Mouse (Mus musculus) lung, postnatal 10 days (tissue): Measurements from ENCODE around the gene Hint2.

ENCODE experiments used
- DNase-seq: peaks from one replicate; pipeline ENCODE4 v3.0.0; 2021

The Hint2 gene

GRCm38 (mm10) chr4:43653161-43654015, 2.9 kb downstream of the Hint2 start, which contains the start of gene Spag8:
Spag8 (minus strand) TSS chr4:43653594.
- DNase-seq: peak; percentile 88

DNA sequence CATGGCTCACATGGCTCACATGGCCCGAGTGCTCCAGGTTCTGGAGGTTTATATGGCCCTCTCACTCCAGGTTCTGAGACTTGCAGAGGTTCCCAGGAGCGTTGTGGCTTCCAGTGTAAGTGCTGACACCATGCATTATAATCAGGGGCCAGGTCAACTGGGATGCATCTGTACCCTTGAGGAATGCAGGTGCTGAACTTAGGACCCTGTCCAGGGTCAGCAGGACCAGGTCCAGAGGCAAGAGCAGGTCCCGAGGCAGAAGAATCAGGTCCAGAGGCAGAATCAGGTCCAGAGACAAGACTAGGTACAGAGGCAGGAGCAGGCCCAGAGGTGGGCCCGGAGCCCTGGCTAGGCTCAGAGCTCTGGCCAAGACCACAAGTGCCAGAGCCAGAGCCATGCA, 3.5 kb downstream of the Hint2 start:
- no peak for DNase-seq

DNA sequence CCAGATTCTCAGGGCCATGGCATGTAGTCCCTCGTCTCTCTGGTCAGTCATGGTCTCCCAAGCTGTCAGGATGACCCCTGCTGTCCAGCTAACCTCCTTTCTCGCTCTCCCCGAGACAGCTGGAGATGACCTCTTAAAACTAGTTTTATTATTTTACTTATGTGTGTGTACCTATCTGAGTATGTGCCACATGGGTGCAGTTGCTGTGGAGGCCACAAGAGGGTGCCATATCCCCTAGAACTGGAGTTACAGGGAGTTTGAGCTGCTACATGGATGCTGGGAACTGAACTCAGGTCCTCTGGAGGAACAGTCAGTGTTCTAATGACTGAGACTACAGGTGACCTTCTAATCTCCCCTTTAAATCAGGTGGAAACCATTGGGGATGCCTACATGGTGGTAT, 6.5 kb downstream of the Hint2 start:
- no peak for DNase-seq

DNA sequence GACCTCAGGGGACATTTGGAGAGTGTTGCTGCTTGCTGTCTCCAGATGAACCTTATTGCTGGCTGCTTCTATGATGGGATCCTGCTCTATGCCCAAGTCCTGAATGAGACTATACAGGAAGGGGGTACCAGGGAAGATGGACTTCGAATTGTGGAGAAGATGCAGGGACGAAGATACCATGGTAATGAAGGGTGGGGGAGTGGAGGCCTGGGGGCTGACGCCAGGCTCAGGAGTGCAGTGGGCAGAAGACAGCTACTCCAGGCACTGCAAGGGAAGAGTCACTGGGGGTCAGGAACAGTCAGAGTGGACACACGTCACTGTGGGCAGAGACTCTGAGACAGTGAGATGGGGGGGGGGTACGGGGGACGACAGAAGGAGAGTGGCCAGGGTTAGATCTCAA, 15.8 kb downstream of the Hint2 start:
- DNase-seq: no peak

GRCm38 (mm10) chr4:43640076-43640475, 16.2 kb downstream of the Hint2 start:
- no peak for DNase-seq

- DNase-seq: no peak
These were observed 19.5 kb downstream of the Hint2 start for GRCm38 (mm10) chr4:43636751-43637150.

GRCm38 (mm10) chr4:43634621-43635374, 21.5 kb downstream of the Hint2 start:
- DNase-seq: no peak

GRCm38 (mm10) chr4:43633736-43634135, 22.5 kb downstream of the Hint2 start:
- DNase-seq: no peak

GRCm38 (mm10) chr4:43633296-43633695, 23.0 kb downstream of the Hint2 start:
- DNase-seq: no peak

GRCm38 (mm10) chr4:43631956-43632920, 24.0 kb downstream of the Hint2 start:
- DNase-seq: peak; percentile 36

GRCm38 (mm10) chr4:43631046-43631955, 25.0 kb downstream of the Hint2 start, which contains the start of gene Npr2:
Npr2 (plus strand) TSS chr4:43631935.
- DNase-seq: peak; percentile 72

DNA sequence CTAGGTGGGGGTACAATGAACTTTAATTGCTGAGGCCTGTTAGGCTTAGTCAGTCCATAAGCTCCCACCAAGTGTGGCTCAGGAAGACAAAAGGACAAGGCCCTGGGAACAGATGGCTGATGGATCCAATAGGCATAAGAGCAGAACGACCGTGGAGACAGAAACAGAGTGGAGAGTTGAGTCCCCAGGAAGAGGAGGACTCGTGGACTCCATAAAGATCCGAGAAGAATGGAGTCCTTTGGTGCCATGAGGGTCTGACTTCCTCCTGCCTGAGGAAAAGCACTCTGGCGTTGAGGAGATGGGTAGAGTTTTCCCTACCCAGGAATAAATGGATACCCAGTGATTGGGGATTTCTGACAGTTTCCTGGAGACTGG, 25.6 kb downstream of the Hint2 start:
- DNase-seq: no peak

- DNase-seq: peak; percentile 92
These were observed 26.2 kb downstream of the Hint2 start for GRCm38 (mm10) chr4:43630030-43630581.

GRCm38 (mm10) chr4:43629106-43629817, 27.0 kb downstream of the Hint2 start:
- DNase-seq: no peak

DNA sequence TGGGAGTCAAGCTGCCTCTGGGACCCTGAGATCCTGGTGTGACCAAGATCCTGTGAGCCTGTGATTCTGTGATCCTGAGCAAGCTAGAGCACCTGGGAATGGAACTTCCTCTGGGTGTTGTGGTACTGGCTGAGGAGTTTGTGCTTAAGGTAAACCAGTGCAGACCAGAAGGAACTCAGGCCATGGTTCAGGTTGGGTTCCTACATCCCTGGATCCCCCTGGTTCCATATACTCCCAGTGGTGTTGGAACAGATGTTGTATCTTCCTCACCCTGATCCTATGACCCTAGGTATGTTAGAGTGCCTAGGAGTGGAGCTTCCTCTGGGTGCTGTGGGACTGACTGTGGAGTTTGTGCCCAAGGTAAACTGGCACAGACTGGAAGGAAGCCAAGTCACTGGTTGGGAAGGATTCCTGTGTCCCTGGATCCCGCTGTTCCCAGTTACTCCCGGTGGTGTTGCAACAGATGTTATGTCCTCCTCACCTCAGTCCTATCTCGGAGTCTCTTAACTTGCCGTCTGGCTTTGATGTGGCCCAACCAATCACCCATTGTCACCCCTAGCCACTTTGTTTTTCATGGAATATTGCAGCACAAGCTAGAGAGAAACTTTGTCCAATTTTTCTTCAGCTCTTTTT, 36.0 kb downstream of the Hint2 start:
- DNase-seq: no peak

DNA sequence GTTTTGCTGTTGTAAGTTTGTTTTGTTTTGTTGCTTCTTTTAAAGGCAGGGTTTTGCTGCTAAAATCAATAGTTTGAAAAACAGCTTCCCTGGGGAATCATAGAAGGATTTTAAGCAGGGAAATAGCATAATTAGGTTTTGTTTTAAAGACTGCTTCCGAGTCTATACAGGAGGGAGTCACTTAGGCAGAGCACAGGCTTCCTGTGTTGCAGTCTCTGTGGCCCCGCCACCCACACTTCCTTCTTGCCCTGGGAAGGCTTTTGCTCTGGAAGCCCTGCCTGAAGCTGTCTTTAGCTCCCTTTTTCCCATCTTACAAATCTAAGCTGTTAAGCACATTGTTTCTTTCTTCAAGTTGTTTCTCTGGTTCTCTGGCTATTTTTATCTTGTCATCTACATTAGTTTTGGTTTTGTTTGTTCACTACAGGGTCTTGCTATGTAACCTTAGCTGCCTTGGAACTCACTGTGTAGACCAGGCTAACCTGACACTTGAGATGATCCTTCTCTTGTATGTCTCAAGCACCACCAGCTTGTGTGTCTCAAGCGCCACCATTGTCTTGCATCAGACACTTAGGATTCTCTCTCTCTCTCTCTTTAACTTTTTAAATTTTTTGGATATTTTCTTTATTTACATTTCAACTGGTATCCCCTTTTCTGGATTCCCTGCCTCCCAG, 43.1 kb downstream of the Hint2 start:
- DNase-seq: peak; percentile 74

- no peak for DNase-seq
These were observed 43.7 kb downstream of the Hint2 start for GRCm38 (mm10) chr4:43612534-43612933.

- no peak for DNase-seq
These were observed 51.2 kb downstream of the Hint2 start for GRCm38 (mm10) chr4:43604751-43605685.
